Mouse (Mus musculus): ENCODE results near the gene Gga3. TPM values are rescaled to one million over a fixed set of nuclear protein-coding genes. Genes with fewer than 3 reads are reported as not detected.
"Not testable (repeated sequence)": the region's sequence is repeated elsewhere in the genome, so short reads cannot be mapped to it uniquely, and the experiment has no call there.

Gene Gga3
- 12.6 and 14.7 TPM in 2 replicates for polyA plus RNA-seq (2012; rRNA removed)

GRCm38 (mm10) chr11:115603476-115604303 lies at the start of gene Gga3, which contains the start of gene Mrps7:
Gene Gga3, minus strand, starts transcription at chr11:115604051.
Gene Mrps7, plus strand, starts transcription at chr11:115603925.
- under 1% methylated on average over 92 of the region's 93 CpGs for WGBS
- Histone ChIP-seq H3K4me3 (ENCODE audit: low read depth, low read length) (peak within 1 kb of the TSS; percentile 94), H3K36me3 (ENCODE audit: control insufficient read depth, insufficient read depth, low read length) (peaks cover 29% of the 10 kb centered on the region), H3K27ac (ENCODE audit: insufficient read depth, low read depth, low read length) (peak within 1 kb of the TSS; percentile 88), H3K27me3 (ENCODE audit: control insufficient read depth, insufficient read depth, low read length) (no peaks in the 10 kb centered on the region), H3K4me1 (ENCODE audit: control insufficient read depth, insufficient read depth, insufficient read length, low read length) (peaks cover 8% of the 10 kb centered on the region)
- TF ChIP-seq CTCF (IDR thresholded peaks at IDR 0.05; ENCODE audit: extremely low read depth, insufficient read length, insufficient replicate concordance, low read depth, low read length) (no peak), POLR2A (IDR thresholded peaks at IDR 0.05; ENCODE audit: low read depth, low read length) (peak; percentile 45)

GRCm38 (mm10) chr11:115653194-115653593 lies 49.3 kb upstream of the Gga3 start:
- H3K27me3 ChIP-seq (ENCODE audit: control insufficient read depth, insufficient read depth, low read length) = no peaks in the 10 kb centered on the region
- 84% methylated on average over 3 of the region's 3 CpGs for WGBS
- 0 out of 2 replicates have a peak overlapping the region, but pooled peaks have one; percentile 6 for H3K27ac ChIP-seq (ENCODE audit: insufficient read depth, low read depth, low read length)
- no peak overlapping the region for H3K4me3 ChIP-seq (ENCODE audit: low read depth, low read length)
- TF ChIP-seq POLR2A (IDR thresholded peaks at IDR 0.05; ENCODE audit: low read depth, low read length) (no peak), CTCF (IDR thresholded peaks at IDR 0.05; ENCODE audit: extremely low read depth, insufficient read length, insufficient replicate concordance, low read depth, low read length) (no peak)
- H3K36me3 ChIP-seq (ENCODE audit: control insufficient read depth, insufficient read depth, low read length) = peaks cover 30% of the 10 kb centered on the region
- no peaks in the 10 kb centered on the region for H3K4me1 ChIP-seq (ENCODE audit: control insufficient read depth, insufficient read depth, insufficient read length, low read length)

- WGBS = 87% methylated on average over 3 of the region's 3 CpGs
- H3K27ac ChIP-seq (ENCODE audit: insufficient read depth, low read depth, low read length) = no peak overlapping the region
- H3K36me3 ChIP-seq (ENCODE audit: control insufficient read depth, insufficient read depth, low read length) = peaks cover 39% of the 10 kb centered on the region
- H3K4me3 ChIP-seq (ENCODE audit: low read depth, low read length) = no peak overlapping the region
- TF ChIP-seq POLR2A (IDR thresholded peaks at IDR 0.05; ENCODE audit: low read depth, low read length) (no peak), CTCF (IDR thresholded peaks at IDR 0.05; ENCODE audit: extremely low read depth, insufficient read length, insufficient replicate concordance, low read depth, low read length) (no peak)
- no peaks in the 10 kb centered on the region for H3K4me1 ChIP-seq (ENCODE audit: control insufficient read depth, insufficient read depth, insufficient read length, low read length)
- H3K27me3 ChIP-seq (ENCODE audit: control insufficient read depth, insufficient read depth, low read length) = no peaks in the 10 kb centered on the region
Observed at GRCm38 (mm10) chr11:115651680-115652079, 47.8 kb upstream of the Gga3 start.

- H3K27me3 ChIP-seq (ENCODE audit: control insufficient read depth, insufficient read depth, low read length) = no peaks in the 10 kb centered on the region
- H3K4me3 ChIP-seq (ENCODE audit: low read depth, low read length) = no peak overlapping the region
- WGBS = 75% methylated on average over 10 of the region's 10 CpGs
- H3K27ac ChIP-seq (ENCODE audit: insufficient read depth, low read depth, low read length) = no peak overlapping the region
- TF ChIP-seq CTCF (IDR thresholded peaks at IDR 0.05; ENCODE audit: extremely low read depth, insufficient read length, insufficient replicate concordance, low read depth, low read length) (no peak), POLR2A (IDR thresholded peaks at IDR 0.05; ENCODE audit: low read depth, low read length) (no peak)
- H3K4me1 ChIP-seq (ENCODE audit: control insufficient read depth, insufficient read depth, insufficient read length, low read length) = no peaks in the 10 kb centered on the region
- H3K36me3 ChIP-seq (ENCODE audit: control insufficient read depth, insufficient read depth, low read length) = peaks cover 47% of the 10 kb centered on the region
Observed at GRCm38 (mm10) chr11:115649706-115650105, 45.9 kb upstream of the Gga3 start.

- WGBS = 26% methylated on average over 6 of the region's 6 CpGs
- Histone ChIP-seq H3K27me3 (ENCODE audit: control insufficient read depth, insufficient read depth, low read length) (no peaks in the 10 kb centered on the region), H3K27ac (ENCODE audit: insufficient read depth, low read depth, low read length) (no peak overlapping the region), H3K36me3 (ENCODE audit: control insufficient read depth, insufficient read depth, low read length) (peaks cover 47% of the 10 kb centered on the region), H3K4me1 (ENCODE audit: control insufficient read depth, insufficient read depth, insufficient read length, low read length) (no peaks in the 10 kb centered on the region), H3K4me3 (ENCODE audit: low read depth, low read length) (no peak overlapping the region)
- no peak for TF ChIP-seq POLR2A (IDR thresholded peaks at IDR 0.05; ENCODE audit: low read depth, low read length)
- peak; percentile 6; the same call in 1 of the 2 replicates for TF ChIP-seq CTCF (IDR thresholded peaks at IDR 0.05; ENCODE audit: extremely low read depth, insufficient read length, insufficient replicate concordance, low read depth, low read length)
Observed at GRCm38 (mm10) chr11:115647459-115647858, 43.6 kb upstream of the Gga3 start.

GRCm38 (mm10) chr11:115646439-115646838 lies 42.6 kb upstream of the Gga3 start:
- no peak overlapping the region for H3K27ac ChIP-seq (ENCODE audit: insufficient read depth, low read depth, low read length)
- peaks cover 46% of the 10 kb centered on the region for H3K36me3 ChIP-seq (ENCODE audit: control insufficient read depth, insufficient read depth, low read length)
- 90% methylated on average over 9 of the region's 9 CpGs for WGBS
- H3K27me3 ChIP-seq (ENCODE audit: control insufficient read depth, insufficient read depth, low read length) = no peaks in the 10 kb centered on the region
- H3K4me1 ChIP-seq (ENCODE audit: control insufficient read depth, insufficient read depth, insufficient read length, low read length) = peaks cover under 1% of the 10 kb centered on the region; the same call in 1 of the 2 replicates
- no peak overlapping the region for H3K4me3 ChIP-seq (ENCODE audit: low read depth, low read length)
- TF ChIP-seq POLR2A (IDR thresholded peaks at IDR 0.05; ENCODE audit: low read depth, low read length) (no peak), CTCF (IDR thresholded peaks at IDR 0.05; ENCODE audit: extremely low read depth, insufficient read length, insufficient replicate concordance, low read depth, low read length) (no peak)

- not testable (repeated sequence) for H3K27me3 ChIP-seq (ENCODE audit: control insufficient read depth, insufficient read depth, low read length); H3K27ac ChIP-seq (ENCODE audit: insufficient read depth, low read depth, low read length); H3K4me1 ChIP-seq (ENCODE audit: control insufficient read depth, insufficient read depth, insufficient read length, low read length); H3K4me3 ChIP-seq (ENCODE audit: low read depth, low read length)
- H3K36me3 ChIP-seq (ENCODE audit: control insufficient read depth, insufficient read depth, low read length) = peaks cover 45% of the 10 kb centered on the region
- WGBS = 92% methylated on average over 14 of the region's 14 CpGs
Observed at GRCm38 (mm10) chr11:115645498-115645897, 41.6 kb upstream of the Gga3 start.
